Mouse (Mus musculus): ENCODE measurements at regions not wholly inside any gene's neighbourhood (a gene's known extent, or its start where the extent isn't known, plus 50 kb on each side); places are given as distances from the start of the nearest gene placed in this dataset.
"Not testable (repeated sequence)": the region's sequence is repeated elsewhere in the genome, so short reads cannot be mapped to it uniquely, and the experiment has no call there.

- H3K4me1 ChIP-seq (replicated peaks; ENCODE audit: control insufficient read depth, insufficient read depth, low read length) = no peaks in the 10 kb centered on the region
- H3K4me3 ChIP-seq (ENCODE audit: control insufficient read depth, insufficient read depth, low read length) = no peak overlapping the region
- WGBS = 92% methylated on average over 6 of the region's 6 CpGs
- no peaks in the 10 kb centered on the region for H3K27me3 ChIP-seq (ENCODE audit: control insufficient read depth, insufficient read depth, low read length)
- H3K27ac ChIP-seq (ENCODE audit: control insufficient read depth, insufficient read depth, low read length) = no peak overlapping the region
- TF ChIP-seq POLR2A (IDR thresholded peaks at IDR 0.05; ENCODE audit: control insufficient read depth, extremely low read depth, insufficient read depth, low read length, poor library complexity) (no peak), CTCF (IDR thresholded peaks at IDR 0.05; ENCODE audit: borderline replicate concordance, control insufficient read depth, extremely low read depth, insufficient read depth, low read length, poor library complexity) (no peak)
- no peak for DNase-seq
- no peaks in the 10 kb centered on the region for H3K36me3 ChIP-seq (ENCODE audit: control insufficient read depth, insufficient read depth, low read length)
These were observed 91.8 kb upstream of the Slc38a2 start for GRCm38 (mm10) chr15:96791306-96791705.

- not testable (repeated sequence) for H3K4me1 ChIP-seq (replicated peaks; ENCODE audit: control insufficient read depth, insufficient read depth, low read length); H3K4me3 ChIP-seq (ENCODE audit: control insufficient read depth, insufficient read depth, low read length); H3K27ac ChIP-seq (ENCODE audit: control insufficient read depth, insufficient read depth, low read length); H3K27me3 ChIP-seq (ENCODE audit: control insufficient read depth, insufficient read depth, low read length); DNase-seq; H3K36me3 ChIP-seq (ENCODE audit: control insufficient read depth, insufficient read depth, low read length)
- 96% methylated on average over 2 of the region's 2 CpGs for WGBS
These were observed 88.4 kb upstream of the Slc38a2 start for GRCm38 (mm10) chr15:96787921-96788320.

GRCm38 (mm10) chr15:96784578-96784977 is 85.0 kb upstream of the Slc38a2 start:
- no peak for TF ChIP-seq POLR2A (IDR thresholded peaks at IDR 0.05; ENCODE audit: control insufficient read depth, extremely low read depth, insufficient read depth, low read length, poor library complexity)
- no peak for TF ChIP-seq CTCF (IDR thresholded peaks at IDR 0.05; ENCODE audit: borderline replicate concordance, control insufficient read depth, extremely low read depth, insufficient read depth, low read length, poor library complexity)
- 96% methylated on average over 7 of the region's 7 CpGs for WGBS
- no peak for DNase-seq
- H3K4me3 ChIP-seq (ENCODE audit: control insufficient read depth, insufficient read depth, low read length) = no peak overlapping the region
- no peaks in the 10 kb centered on the region for H3K27me3 ChIP-seq (ENCODE audit: control insufficient read depth, insufficient read depth, low read length)
- no peak overlapping the region for H3K27ac ChIP-seq (ENCODE audit: control insufficient read depth, insufficient read depth, low read length)
- no peaks in the 10 kb centered on the region; the same call in 1 of the 2 replicates for H3K4me1 ChIP-seq (replicated peaks; ENCODE audit: control insufficient read depth, insufficient read depth, low read length)
- no peaks in the 10 kb centered on the region for H3K36me3 ChIP-seq (ENCODE audit: control insufficient read depth, insufficient read depth, low read length)

GRCm38 (mm10) chr15:96781560-96781959 is 82.0 kb upstream of the Slc38a2 start:
- Histone ChIP-seq H3K36me3 (ENCODE audit: control insufficient read depth, insufficient read depth, low read length) (no peaks in the 10 kb centered on the region), H3K4me3 (ENCODE audit: control insufficient read depth, insufficient read depth, low read length) (no peak overlapping the region), H3K4me1 (replicated peaks; ENCODE audit: control insufficient read depth, insufficient read depth, low read length) (peaks cover 11% of the 10 kb centered on the region), H3K27me3 (ENCODE audit: control insufficient read depth, insufficient read depth, low read length) (no peaks in the 10 kb centered on the region), H3K27ac (ENCODE audit: control insufficient read depth, insufficient read depth, low read length) (no peak overlapping the region)
- WGBS = 98% methylated on average over 5 of the region's 5 CpGs
- TF ChIP-seq POLR2A (IDR thresholded peaks at IDR 0.05; ENCODE audit: control insufficient read depth, extremely low read depth, insufficient read depth, low read length, poor library complexity) = no peak
- TF ChIP-seq CTCF (IDR thresholded peaks at IDR 0.05; ENCODE audit: borderline replicate concordance, control insufficient read depth, extremely low read depth, insufficient read depth, low read length, poor library complexity) = no peak
- DNase-seq = no peak

GRCm38 (mm10) chr15:96780606-96781005 is 81.1 kb upstream of the Slc38a2 start:
- H3K27ac ChIP-seq (ENCODE audit: control insufficient read depth, insufficient read depth, low read length) = no peak overlapping the region
- no peaks in the 10 kb centered on the region for H3K27me3 ChIP-seq (ENCODE audit: control insufficient read depth, insufficient read depth, low read length)
- no peak overlapping the region for H3K4me3 ChIP-seq (ENCODE audit: control insufficient read depth, insufficient read depth, low read length)
- H3K36me3 ChIP-seq (ENCODE audit: control insufficient read depth, insufficient read depth, low read length) = no peaks in the 10 kb centered on the region
- peaks cover 11% of the 10 kb centered on the region for H3K4me1 ChIP-seq (replicated peaks; ENCODE audit: control insufficient read depth, insufficient read depth, low read length)
- 93% methylated on average over 5 of the region's 5 CpGs for WGBS
- no peak for DNase-seq
- TF ChIP-seq CTCF (IDR thresholded peaks at IDR 0.05; ENCODE audit: borderline replicate concordance, control insufficient read depth, extremely low read depth, insufficient read depth, low read length, poor library complexity) (no peak), POLR2A (IDR thresholded peaks at IDR 0.05; ENCODE audit: control insufficient read depth, extremely low read depth, insufficient read depth, low read length, poor library complexity) (no peak)

- H3K4me3 ChIP-seq (ENCODE audit: control insufficient read depth, insufficient read depth, low read length) = no peak overlapping the region
- no peak for DNase-seq
- peaks cover 13% of the 10 kb centered on the region for H3K4me1 ChIP-seq (replicated peaks; ENCODE audit: control insufficient read depth, insufficient read depth, low read length)
- 93% methylated on average over 7 of the region's 7 CpGs for WGBS
- no peak overlapping the region for H3K27ac ChIP-seq (ENCODE audit: control insufficient read depth, insufficient read depth, low read length)
- no peaks in the 10 kb centered on the region for H3K36me3 ChIP-seq (ENCODE audit: control insufficient read depth, insufficient read depth, low read length)
- H3K27me3 ChIP-seq (ENCODE audit: control insufficient read depth, insufficient read depth, low read length) = no peaks in the 10 kb centered on the region
- TF ChIP-seq CTCF (IDR thresholded peaks at IDR 0.05; ENCODE audit: borderline replicate concordance, control insufficient read depth, extremely low read depth, insufficient read depth, low read length, poor library complexity) (no peak), POLR2A (IDR thresholded peaks at IDR 0.05; ENCODE audit: control insufficient read depth, extremely low read depth, insufficient read depth, low read length, poor library complexity) (no peak)
These were observed 79.8 kb upstream of the Slc38a2 start for GRCm38 (mm10) chr15:96779358-96779757.

- Histone ChIP-seq H3K36me3 (ENCODE audit: control insufficient read depth, insufficient read depth, low read length) (no peaks in the 10 kb centered on the region), H3K4me1 (replicated peaks; ENCODE audit: control insufficient read depth, insufficient read depth, low read length) (peaks cover 16% of the 10 kb centered on the region), H3K27me3 (ENCODE audit: control insufficient read depth, insufficient read depth, low read length) (no peaks in the 10 kb centered on the region), H3K27ac (ENCODE audit: control insufficient read depth, insufficient read depth, low read length) (peak overlapping the region; percentile 90), H3K4me3 (ENCODE audit: control insufficient read depth, insufficient read depth, low read length) (no peak overlapping the region)
- DNase-seq = peak; percentile 76
- TF ChIP-seq CTCF (IDR thresholded peaks at IDR 0.05; ENCODE audit: borderline replicate concordance, control insufficient read depth, extremely low read depth, insufficient read depth, low read length, poor library complexity) (no peak), POLR2A (IDR thresholded peaks at IDR 0.05; ENCODE audit: control insufficient read depth, extremely low read depth, insufficient read depth, low read length, poor library complexity) (peak; percentile 17; the same call in 1 of the 2 replicates)
- 26% methylated on average over 15 of the region's 15 CpGs for WGBS
These were observed 78.9 kb upstream of the Slc38a2 start for GRCm38 (mm10) chr15:96778321-96778926.
